Mouse (Mus musculus): ENCODE measurements around the gene Arih1. TPM values are rescaled to one million over a fixed set of nuclear protein-coding genes. Genes with fewer than 3 reads are reported as not detected.
A peak's percentile ranks its signal among the peaks of the same experiment; 100 is the strongest.

Arih1 gene
- total and polyA plus RNA-seq, 2 experiments from 2014 or later: 8.1 to 47.9 TPM

GRCm38 (mm10) chr9:59512381-59512780 lies 26.0 kb upstream of the Arih1 start:
- WGBS: 47% methylated on average over 4 of the region's 4 CpGs
- no peaks in the 10 kb centered on the region for H3K4me1 ChIP-seq (ENCODE audit: insufficient read depth, low read length)
- DNase-seq (ENCODE audit: low spot score) (no peak), ATAC-seq (ENCODE audit: low FRiP score) (no peak)
- no peak overlapping the region for H3K4me2 ChIP-seq (ENCODE audit: low read depth, low read length, poor library complexity, severe bottlenecking)
- H3K9ac ChIP-seq (replicated peaks; ENCODE audit: low read length, poor library complexity, severe bottlenecking): no peak overlapping the region
- H3K27ac ChIP-seq (ENCODE audit: low read depth, low read length): no peak overlapping the region
- no peaks in the 10 kb centered on the region for H3K36me3 ChIP-seq (ENCODE audit: insufficient read depth, low read length)
- H3K9me3 ChIP-seq (ENCODE audit: low read length): no peaks in the 10 kb centered on the region
- H3K27me3 ChIP-seq (ENCODE audit: insufficient read depth, low read length): no peaks in the 10 kb centered on the region
- H3K4me3 ChIP-seq (ENCODE audit: low read depth, low read length): no peak overlapping the region
- TF ChIP-seq CTCF (IDR thresholded peaks at IDR 0.05): no peak

GRCm38 (mm10) chr9:59508146-59508545 lies 21.7 kb upstream of the Arih1 start:
- 74% methylated on average over 1 of the region's 1 CpGs for WGBS
- no peaks in the 10 kb centered on the region for H3K36me3 ChIP-seq (ENCODE audit: insufficient read depth, low read length)
- no peak overlapping the region for H3K4me3 ChIP-seq (ENCODE audit: low read depth, low read length)
- H3K27ac ChIP-seq (ENCODE audit: low read depth, low read length): no peak overlapping the region
- DNase-seq (ENCODE audit: low spot score) (no peak), ATAC-seq (ENCODE audit: low FRiP score) (no peak)
- no peaks in the 10 kb centered on the region for H3K9me3 ChIP-seq (ENCODE audit: low read length)
- H3K9ac ChIP-seq (replicated peaks; ENCODE audit: low read length, poor library complexity, severe bottlenecking): no peak overlapping the region
- H3K4me1 ChIP-seq (ENCODE audit: insufficient read depth, low read length): no peaks in the 10 kb centered on the region
- no peak for TF ChIP-seq CTCF (IDR thresholded peaks at IDR 0.05)
- no peaks in the 10 kb centered on the region for H3K27me3 ChIP-seq (ENCODE audit: insufficient read depth, low read length)
- H3K4me2 ChIP-seq (ENCODE audit: low read depth, low read length, poor library complexity, severe bottlenecking): no peak overlapping the region

- H3K36me3 ChIP-seq (ENCODE audit: insufficient read depth, low read length): no peaks in the 10 kb centered on the region
- no peak for DNase-seq (ENCODE audit: low spot score)
- H3K27me3 ChIP-seq (ENCODE audit: insufficient read depth, low read length): no peaks in the 10 kb centered on the region
- peak overlapping the region; percentile 56 for H3K4me2 ChIP-seq (ENCODE audit: low read depth, low read length, poor library complexity, severe bottlenecking)
- H3K9ac ChIP-seq (replicated peaks; ENCODE audit: low read length, poor library complexity, severe bottlenecking): peak overlapping the region; percentile 98
- H3K9me3 ChIP-seq (ENCODE audit: low read length): no peaks in the 10 kb centered on the region
- H3K27ac ChIP-seq (ENCODE audit: low read depth, low read length): peak overlapping the region; percentile 98
- H3K4me3 ChIP-seq (ENCODE audit: low read depth, low read length): peak overlapping the region; percentile 100
- TF ChIP-seq CTCF (IDR thresholded peaks at IDR 0.05): no peak
- H3K4me1 ChIP-seq (ENCODE audit: insufficient read depth, low read length): no peaks in the 10 kb centered on the region
- no peak for ATAC-seq (ENCODE audit: low FRiP score)
Measured at GRCm38 (mm10) chr9:59487331-59487730, 913 bp upstream of the Arih1 start.

- WGBS: under 1% methylated on average over 66 of the region's 71 CpGs
- Histone ChIP-seq H3K4me2 (ENCODE audit: low read depth, low read length, poor library complexity, severe bottlenecking) (peak overlapping the region; percentile 71), H3K27ac (ENCODE audit: low read depth, low read length) (peak overlapping the region; percentile 98), H3K9ac (replicated peaks; ENCODE audit: low read length, poor library complexity, severe bottlenecking) (peak overlapping the region; percentile 98), H3K4me1 (ENCODE audit: insufficient read depth, low read length) (no peaks in the 10 kb centered on the region), H3K9me3 (ENCODE audit: low read length) (no peaks in the 10 kb centered on the region), H3K27me3 (ENCODE audit: insufficient read depth, low read length) (no peaks in the 10 kb centered on the region), H3K4me3 (ENCODE audit: low read depth, low read length) (peak overlapping the region; percentile 100), H3K36me3 (ENCODE audit: insufficient read depth, low read length) (no peaks in the 10 kb centered on the region)
- DNase-seq (ENCODE audit: low spot score) (no peak), ATAC-seq (ENCODE audit: low FRiP score) (peak; percentile 82)
- TF ChIP-seq CTCF (IDR thresholded peaks at IDR 0.05): no peak
Measured at GRCm38 (mm10) chr9:59486076-59486518, 321 bp downstream of the Arih1 start.

- H3K4me2 ChIP-seq (ENCODE audit: low read depth, low read length, poor library complexity, severe bottlenecking): peak overlapping the region; percentile 71
- peak overlapping the region; percentile 98 for H3K9ac ChIP-seq (replicated peaks; ENCODE audit: low read length, poor library complexity, severe bottlenecking)
- TF ChIP-seq CTCF (IDR thresholded peaks at IDR 0.05): no peak
- H3K36me3 ChIP-seq (ENCODE audit: insufficient read depth, low read length): no peaks in the 10 kb centered on the region
- no peaks in the 10 kb centered on the region for H3K9me3 ChIP-seq (ENCODE audit: low read length)
- peak overlapping the region; percentile 100 for H3K4me3 ChIP-seq (ENCODE audit: low read depth, low read length)
- H3K4me1 ChIP-seq (ENCODE audit: insufficient read depth, low read length): no peaks in the 10 kb centered on the region
- H3K27me3 ChIP-seq (ENCODE audit: insufficient read depth, low read length): no peaks in the 10 kb centered on the region
- peak; percentile 43 for DNase-seq (ENCODE audit: low spot score)
- H3K27ac ChIP-seq (ENCODE audit: low read depth, low read length): peak overlapping the region; percentile 98
- WGBS: 0% methylated on average over 32 of the region's 34 CpGs
- ATAC-seq (ENCODE audit: low FRiP score): peak; percentile 29; the same call in 1 of the 2 replicates
Measured at GRCm38 (mm10) chr9:59485511-59486075, 825 bp downstream of the Arih1 start.

GRCm38 (mm10) chr9:59484760-59485159 lies 1.7 kb downstream of the Arih1 start:
- Histone ChIP-seq H3K4me2 (ENCODE audit: low read depth, low read length, poor library complexity, severe bottlenecking) (peak overlapping the region; percentile 71), H3K27me3 (ENCODE audit: insufficient read depth, low read length) (no peaks in the 10 kb centered on the region), H3K4me3 (ENCODE audit: low read depth, low read length) (peak overlapping the region; percentile 100), H3K27ac (ENCODE audit: low read depth, low read length) (no peak overlapping the region), H3K9me3 (ENCODE audit: low read length) (no peaks in the 10 kb centered on the region), H3K36me3 (ENCODE audit: insufficient read depth, low read length) (no peaks in the 10 kb centered on the region), H3K4me1 (ENCODE audit: insufficient read depth, low read length) (no peaks in the 10 kb centered on the region; the same call in 1 of the 2 replicates), H3K9ac (replicated peaks; ENCODE audit: low read length, poor library complexity, severe bottlenecking) (peak overlapping the region; percentile 98; the same call in 1 of the 2 replicates)
- DNase-seq (ENCODE audit: low spot score): no peak
- TF ChIP-seq CTCF (IDR thresholded peaks at IDR 0.05): no peak
- 14% methylated on average over 7 of the region's 7 CpGs for WGBS
- ATAC-seq (ENCODE audit: low FRiP score): no peak

All from midbrain, postnatal 0 days (tissue).